Mouse (Mus musculus): ENCODE measurements around the gene C530008M17Rik. TPM values are rescaled to one million over a fixed set of nuclear protein-coding genes. Genes with fewer than 3 reads are reported as not detected.

C530008M17Rik gene
- total RNA-seq, 2 experiments from 2014 or later = 49.5 to 54.8 TPM

Other genes with a start within 250 kb of the C530008M17Rik start
- 1 to 10 TPM in 1 of 2 experiments, not detected in 1; 1.2 TPM for gene Gm7271, start 172.5 kb upstream of the C530008M17Rik start, total RNA-seq (2021)
- gene Exoc1, start 127.2 kb upstream of the C530008M17Rik start, total RNA-seq (2021) = 10 to 100 TPM; 54.2 to 54.9 TPM
- 1 to 10 TPM; 5.2 to 5.9 TPM for gene Cep135, start 67.8 kb upstream of the C530008M17Rik start, total RNA-seq (2021)
- gene Aasdh, start 249.0 kb downstream of the C530008M17Rik start, total RNA-seq (2021) = 10 to 100 TPM; 21.1 to 21.4 TPM